Mouse (Mus musculus) neural tube, embryonic 12.5 days (tissue): ENCODE results near the gene Slc9a2. TPM values are rescaled to one million over a fixed set of nuclear protein-coding genes. Genes with fewer than 3 reads are reported as not detected.

Experiments
- ATAC-seq: fragments of 200-750 bp; cut with Nextera tagmentation; 2 replicates; pipeline ENCODE4 v1.8.0; 2017; ENCODE audit warnings: low read depth, mild to moderate bottlenecking, moderate TSS enrichment, moderate library complexity; ENCODE audit not compliant: low FRiP score
- H3K27ac ChIP-seq: fragments of 300-500 bp; sonication (generic); 2 replicates; pipeline ENCODE4 v1.5.1; 2016
- H3K27me3 ChIP-seq: fragments of 300-500 bp; sonication (generic); replicated peaks from 2 replicates; pipeline ENCODE4 v1.6.1; 2016; ENCODE audit warnings: mild to moderate bottlenecking
- H3K36me3 ChIP-seq: fragments of 300-500 bp; sonication (generic); 2 replicates; pipeline ENCODE4 v1.6.1; 2016; ENCODE audit warnings: mild to moderate bottlenecking
- H3K4me1 ChIP-seq: fragments of 300-500 bp; sonication (generic); 2 replicates; pipeline ENCODE4 v1.6.1; 2016
- H3K4me2 ChIP-seq: fragments of 300-500 bp; sonication (generic); replicated peaks from 2 replicates; pipeline ENCODE4 v1.6.1; 2016; ENCODE audit warnings: mild to moderate bottlenecking
- H3K4me3 ChIP-seq: fragments of 300-500 bp; sonication (generic); 2 replicates; pipeline ENCODE4 v1.5.1; 2016
- H3K9ac ChIP-seq: fragments of 300-500 bp; sonication (generic); 2 replicates; pipeline ENCODE4 v1.6.1; 2016; ENCODE audit warnings: mild to moderate bottlenecking
- H3K9me3 ChIP-seq: fragments of 300-500 bp; sonication (generic); 2 replicates; pipeline ENCODE4 v1.6.1; 2016; ENCODE audit warnings: mild to moderate bottlenecking
- WGBS: fragments of 180-500 bp; shearing (Covaris S2); methylation state at CpG from one replicate; pipeline ENCODE4 v1.1.7; 2016; 5-methylcytosine and 5-hydroxymethylcytosine counted together
- polyA plus RNA-seq: library from polyadenylated mRNA; unstranded; fragments of >200 nt; fragmentation: Nextera tagmentation; extraction: Ambion mirVana; gene quantifications from 2 replicates; pipeline ENCODE4 v1.2.1, GENCODE M21; 2016

Gene Slc9a2
- not detected in 2 replicates for polyA plus RNA-seq

- no peak for ATAC-seq
- H3K4me2 ChIP-seq = peak within 1 kb of the TSS; percentile 100
- no peaks in the 10 kb centered on the region for H3K36me3 ChIP-seq
- peak within 1 kb of the TSS; percentile 67 for H3K4me3 ChIP-seq
- H3K27me3 ChIP-seq = peaks cover 45% of the 10 kb centered on the region
- WGBS = 3% methylated on average over 25 of the region's 25 CpGs
- peak within 1 kb of the TSS; percentile 58 for H3K9ac ChIP-seq
- H3K9me3 ChIP-seq = no peaks in the 10 kb centered on the region
- H3K27ac ChIP-seq = no peak within 1 kb of the TSS
- peaks cover 16% of the 10 kb centered on the region for H3K4me1 ChIP-seq
Measured at GRCm38 (mm10) chr1:40680067-40680867, at the start of gene Slc9a2. Gene Slc9a2 (plus strand): TSS chr1:40680574.

- 60% methylated on average over 2 of the region's 2 CpGs for WGBS
- no peak overlapping the region for H3K4me2 ChIP-seq
Measured at GRCm38 (mm10) chr1:40632407-40633062, 47.8 kb upstream of the Slc9a2 start.

GRCm38 (mm10) chr1:40634608-40635007 is 45.8 kb upstream of the Slc9a2 start:
- Histone ChIP-seq H3K27me3 (no peaks in the 10 kb centered on the region), H3K9ac (no peak overlapping the region), H3K9me3 (no peaks in the 10 kb centered on the region), H3K27ac (no peak overlapping the region), H3K4me3 (no peak overlapping the region), H3K4me2 (no peak overlapping the region), H3K36me3 (no peaks in the 10 kb centered on the region), H3K4me1 (no peaks in the 10 kb centered on the region)
- WGBS = 74% methylated on average over 4 of the region's 4 CpGs
- ATAC-seq = no peak

More at GRCm38 (mm10) chr1:40632407-40633062, 47.8 kb upstream of the Slc9a2 start:
- no peaks in the 10 kb centered on the region for H3K4me1 ChIP-seq
- H3K36me3 ChIP-seq = no peaks in the 10 kb centered on the region
- H3K27me3 ChIP-seq = no peaks in the 10 kb centered on the region
- H3K9ac ChIP-seq = no peak overlapping the region
- H3K4me3 ChIP-seq = no peak overlapping the region
- H3K27ac ChIP-seq = no peak overlapping the region
- ATAC-seq = no peak
- H3K9me3 ChIP-seq = no peaks in the 10 kb centered on the region

DNA sequence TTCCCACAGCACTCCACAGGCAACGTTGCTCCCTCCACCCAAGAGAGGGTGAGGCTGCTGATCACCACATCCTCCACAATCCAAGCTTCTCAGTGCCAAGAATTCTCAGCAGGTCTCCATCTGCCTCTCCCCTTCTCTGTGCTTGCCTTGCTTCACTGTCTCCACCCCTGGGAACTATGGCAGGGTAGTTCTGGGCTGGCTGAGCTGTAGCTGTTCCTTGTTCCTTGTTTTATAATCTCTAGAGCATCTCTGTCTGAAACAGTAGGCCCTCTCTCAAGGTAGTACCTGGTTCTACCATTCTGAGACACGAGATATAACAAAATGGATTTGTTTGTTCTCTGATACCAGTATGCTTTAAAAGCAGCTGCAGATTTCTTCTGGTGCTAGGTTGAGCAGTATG is 32.1 kb upstream of the Slc9a2 start:
- Histone ChIP-seq H3K27ac (no peak overlapping the region), H3K4me1 (no peaks in the 10 kb centered on the region), H3K4me2 (no peak overlapping the region), H3K9me3 (no peaks in the 10 kb centered on the region), H3K9ac (no peak overlapping the region), H3K4me3 (no peak overlapping the region), H3K36me3 (no peaks in the 10 kb centered on the region), H3K27me3 (no peaks in the 10 kb centered on the region)
- no peak for ATAC-seq
- 68% methylated on average over 2 of the region's 2 CpGs for WGBS

DNA sequence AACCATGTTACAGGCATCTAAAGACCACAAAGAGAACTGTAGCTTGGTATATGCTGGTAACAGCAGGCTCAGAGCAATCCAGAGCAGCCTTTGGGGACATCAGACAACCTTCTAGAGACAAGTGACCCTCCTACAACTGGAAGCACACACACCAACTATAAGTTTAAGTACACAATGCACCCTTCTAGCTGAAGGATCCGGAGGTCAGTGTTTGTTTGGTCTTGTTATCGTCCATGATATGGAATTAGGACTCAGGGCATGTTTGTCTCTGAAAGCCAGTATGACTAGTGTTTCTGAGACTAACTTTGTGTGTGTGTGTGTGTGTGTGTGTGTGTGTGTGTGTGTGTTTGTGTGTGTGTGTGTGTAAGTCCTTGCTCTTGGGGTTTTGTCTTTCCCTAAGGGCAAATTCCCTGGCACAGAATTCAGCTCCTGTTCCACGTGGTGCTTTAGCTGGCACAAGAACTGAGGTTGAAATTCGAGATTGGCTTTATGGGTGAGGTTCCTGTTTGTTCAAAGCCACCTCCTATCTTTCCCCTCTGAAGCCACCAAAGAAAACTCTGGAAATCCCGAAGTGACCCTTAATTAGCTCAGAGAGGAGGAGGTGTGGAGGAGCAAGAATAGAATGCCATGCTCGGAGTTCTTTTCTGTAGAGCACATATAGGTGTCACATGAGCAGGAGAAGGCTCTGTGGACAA is 29.4 kb upstream of the Slc9a2 start:
- H3K27me3 ChIP-seq = no peaks in the 10 kb centered on the region
- H3K4me1 ChIP-seq = no peaks in the 10 kb centered on the region
- no peak overlapping the region for H3K9ac ChIP-seq
- no peaks in the 10 kb centered on the region for H3K36me3 ChIP-seq
- no peak overlapping the region for H3K27ac ChIP-seq
- 75% methylated on average over 6 of the region's 6 CpGs for WGBS
- no peak overlapping the region for H3K4me2 ChIP-seq
- H3K9me3 ChIP-seq = no peaks in the 10 kb centered on the region
- no peak for ATAC-seq
- no peak overlapping the region for H3K4me3 ChIP-seq

- no peak overlapping the region for H3K4me2 ChIP-seq
- H3K4me3 ChIP-seq = no peak overlapping the region
- no peak overlapping the region for H3K9ac ChIP-seq
- no peaks in the 10 kb centered on the region for H3K27me3 ChIP-seq
- H3K9me3 ChIP-seq = no peaks in the 10 kb centered on the region
- H3K4me1 ChIP-seq = no peaks in the 10 kb centered on the region
- no peaks in the 10 kb centered on the region for H3K36me3 ChIP-seq
- ATAC-seq = no peak
- no peak overlapping the region for H3K27ac ChIP-seq
- 81% methylated on average over 4 of the region's 4 CpGs for WGBS
Measured at GRCm38 (mm10) chr1:40657035-40657434, 23.3 kb upstream of the Slc9a2 start.

GRCm38 (mm10) chr1:40657978-40658496 is 22.3 kb upstream of the Slc9a2 start:
- ATAC-seq = no peak
- no peak overlapping the region for H3K9ac ChIP-seq
- 53% methylated on average over 8 of the region's 8 CpGs for WGBS

DNA sequence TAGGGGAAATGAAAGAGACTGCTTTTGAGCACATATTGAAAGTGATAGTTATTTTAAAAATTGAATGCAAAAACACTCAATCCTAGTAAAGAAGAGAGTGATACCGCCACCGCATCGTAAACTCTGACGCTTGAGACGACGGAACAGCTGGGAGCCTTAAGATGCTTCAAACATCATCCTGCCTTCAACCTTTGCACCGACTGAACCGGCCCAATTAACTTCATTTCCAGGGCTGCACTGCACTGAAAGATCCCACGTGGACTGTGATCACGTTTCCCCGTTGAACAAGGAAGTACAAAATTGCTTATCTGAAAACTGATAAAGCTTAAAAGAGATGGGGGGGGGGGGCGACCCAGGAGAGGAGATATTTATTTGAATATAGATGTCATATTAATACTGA is 21.4 kb upstream of the Slc9a2 start:
- 76% methylated on average over 12 of the region's 12 CpGs for WGBS
- Histone ChIP-seq H3K27ac (no peak overlapping the region), H3K4me1 (no peaks in the 10 kb centered on the region), H3K9me3 (no peaks in the 10 kb centered on the region), H3K36me3 (no peaks in the 10 kb centered on the region), H3K9ac (no peak overlapping the region), H3K4me2 (no peak overlapping the region), H3K27me3 (no peaks in the 10 kb centered on the region), H3K4me3 (no peak overlapping the region)
- no peak for ATAC-seq

More at GRCm38 (mm10) chr1:40657978-40658496, 22.3 kb upstream of the Slc9a2 start:
- H3K36me3 ChIP-seq = no peaks in the 10 kb centered on the region
- H3K27ac ChIP-seq = no peak overlapping the region
- H3K4me1 ChIP-seq = no peaks in the 10 kb centered on the region
- H3K27me3 ChIP-seq = no peaks in the 10 kb centered on the region
- no peaks in the 10 kb centered on the region for H3K9me3 ChIP-seq
- H3K4me2 ChIP-seq = no peak overlapping the region
- no peak overlapping the region for H3K4me3 ChIP-seq

DNA sequence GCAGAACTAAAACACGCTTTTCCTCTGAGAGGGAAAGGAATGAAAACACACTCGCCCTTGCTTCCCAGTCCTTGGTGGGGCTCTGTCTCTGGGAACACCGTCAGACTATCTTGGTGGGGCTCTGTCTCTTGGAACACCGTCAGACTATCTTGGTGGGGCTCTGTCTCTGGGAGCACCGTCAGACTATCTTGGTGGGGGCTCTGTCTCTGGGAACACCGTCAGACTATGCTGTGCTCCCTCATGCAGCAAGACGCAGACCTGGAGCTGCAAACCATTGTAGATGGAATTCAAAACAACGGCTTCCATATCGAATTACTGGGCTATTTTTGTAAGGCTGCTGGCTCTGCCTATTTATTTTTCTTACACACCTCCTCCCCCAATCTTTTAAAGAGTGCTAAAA is 20.9 kb upstream of the Slc9a2 start:
- Histone ChIP-seq H3K9ac (no peak overlapping the region), H3K4me3 (no peak overlapping the region), H3K4me2 (no peak overlapping the region), H3K36me3 (no peaks in the 10 kb centered on the region), H3K4me1 (no peaks in the 10 kb centered on the region), H3K27me3 (no peaks in the 10 kb centered on the region), H3K27ac (no peak overlapping the region), H3K9me3 (no peaks in the 10 kb centered on the region)
- ATAC-seq = no peak
- WGBS = 80% methylated on average over 9 of the region's 9 CpGs

DNA sequence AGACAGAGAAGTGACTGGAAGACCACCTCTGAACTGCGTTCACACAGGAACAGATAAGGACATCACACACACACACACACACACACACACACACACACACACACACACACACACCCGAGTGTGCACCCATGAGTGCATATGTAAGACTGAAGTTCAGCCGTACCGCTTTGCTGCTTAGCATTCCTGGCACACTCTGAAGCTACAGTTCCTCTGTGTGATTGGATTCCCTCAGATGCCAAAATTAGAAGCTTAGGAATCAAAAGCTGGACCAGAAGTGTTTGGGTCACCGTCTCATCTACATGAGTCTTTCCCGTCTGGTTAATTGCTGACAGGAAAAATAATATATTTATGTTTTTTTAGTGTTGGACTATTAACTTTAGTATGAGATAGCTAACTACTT is 19.5 kb upstream of the Slc9a2 start:
- WGBS = 85% methylated on average over 6 of the region's 6 CpGs
- no peak for ATAC-seq
- H3K27me3 ChIP-seq = no peaks in the 10 kb centered on the region
- no peak overlapping the region for H3K27ac ChIP-seq
- no peak overlapping the region for H3K9ac ChIP-seq
- H3K4me2 ChIP-seq = no peak overlapping the region
- no peak overlapping the region for H3K4me3 ChIP-seq
- H3K36me3 ChIP-seq = no peaks in the 10 kb centered on the region
- H3K4me1 ChIP-seq = no peaks in the 10 kb centered on the region
- no peaks in the 10 kb centered on the region for H3K9me3 ChIP-seq

DNA sequence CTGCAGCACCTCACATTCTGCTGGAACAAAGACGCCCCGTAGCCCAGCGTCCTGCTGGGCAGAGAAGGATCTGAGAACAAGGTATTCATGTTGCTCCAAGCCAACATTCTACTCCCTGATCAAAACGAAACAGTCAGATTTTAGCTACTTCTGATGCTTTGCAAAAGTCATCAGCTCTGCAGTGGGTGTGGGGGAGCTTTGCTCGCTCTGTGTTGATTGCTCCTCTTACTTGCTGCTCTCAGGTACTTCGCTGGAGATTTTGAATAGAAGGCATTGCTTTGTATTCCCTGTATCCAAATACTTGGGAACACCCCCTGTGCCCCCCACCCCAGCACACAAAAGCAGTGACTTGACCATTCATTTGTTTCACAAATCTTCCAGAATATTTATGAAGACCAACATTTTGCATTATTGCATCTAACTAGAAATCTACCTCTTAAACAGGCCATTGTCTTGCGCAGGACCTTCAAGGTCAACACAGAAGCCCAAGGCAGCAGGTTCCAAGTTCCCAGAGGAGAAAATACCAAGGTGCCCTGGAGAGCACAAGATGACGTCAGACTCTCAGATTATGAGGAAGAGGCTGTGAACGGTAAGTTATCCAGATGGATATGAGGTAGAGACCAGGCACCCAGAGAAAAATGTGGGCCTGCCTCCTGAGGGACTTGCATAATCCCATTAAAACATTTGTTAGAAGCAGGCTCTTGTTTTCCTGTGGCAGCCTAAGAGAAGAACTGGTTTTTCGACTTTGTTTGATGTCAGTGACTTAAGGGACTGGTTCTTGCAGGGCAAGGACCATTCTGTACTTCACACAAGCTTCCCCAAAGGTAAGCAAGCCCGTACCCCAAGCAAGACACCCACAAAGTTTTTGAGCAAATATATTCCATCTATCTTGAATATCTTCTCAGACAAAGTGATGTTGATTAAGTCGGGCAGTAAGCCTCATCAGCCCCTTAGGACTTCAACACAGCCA is 14.7 kb upstream of the Slc9a2 start:
- no peaks in the 10 kb centered on the region for H3K4me1 ChIP-seq
- 55% methylated on average over 12 of the region's 12 CpGs for WGBS

More for the DNA sequence above, 14.7 kb upstream of the Slc9a2 start:
- Histone ChIP-seq H3K9ac (no peak overlapping the region), H3K36me3 (no peaks in the 10 kb centered on the region), H3K4me3 (no peak overlapping the region), H3K27ac (no peak overlapping the region), H3K27me3 (no peaks in the 10 kb centered on the region), H3K4me2 (no peak overlapping the region), H3K9me3 (no peaks in the 10 kb centered on the region)
- no peak for ATAC-seq
